Mouse (Mus musculus) cortical plate, adult 2 months (tissue): ENCODE data around the gene Socs5.

Experiments
- CTCF ChIP-seq: fragments of 200-500 bp; IDR thresholded peaks from 2 replicates; pipeline ENCODE4 v1.5.1; 2011; ENCODE audit warnings: mild to moderate bottlenecking, control low read depth, low read length; ENCODE audit not compliant: insufficient read depth; ENCODE audit errors: extremely low read depth
- POLR2A ChIP-seq: fragments of 200-500 bp; IDR thresholded peaks from 2 replicates; pipeline ENCODE4 v1.6.1; 2011; ENCODE audit warnings: mild to moderate bottlenecking, low read length, control low read depth; ENCODE audit not compliant: insufficient read depth; ENCODE audit errors: extremely low read depth

GRCm38 (mm10) chr17:87134631-87135030 lies 27.2 kb downstream of the Socs5 start:
- no peak for TF ChIP-seq POLR2A
- TF ChIP-seq CTCF, result no peak
